Mouse (Mus musculus): ENCODE results near the gene Rbfox2. TPM values are rescaled to one million over a fixed set of nuclear protein-coding genes. Genes with fewer than 3 reads are reported as not detected.
A peak's percentile ranks its signal among the peaks of the same experiment; 100 is the strongest.

Gene Rbfox2
- polyA plus RNA-seq, 1 experiment: 177 TPM

- TF ChIP-seq CTCF (IDR thresholded peaks at IDR 0.05; ENCODE audit: borderline replicate concordance, insufficient read depth, low read depth, low read length) (no peak), POLR2A (IDR thresholded peaks at IDR 0.05; ENCODE audit: borderline replicate concordance, insufficient read depth, low read length) (no peak)
- WGBS: 73% methylated on average over 7 of the region's 7 CpGs
Measured at GRCm38 (mm10) chr15:77348146-77348545, 41.3 kb upstream of the Rbfox2 start.

DNA sequence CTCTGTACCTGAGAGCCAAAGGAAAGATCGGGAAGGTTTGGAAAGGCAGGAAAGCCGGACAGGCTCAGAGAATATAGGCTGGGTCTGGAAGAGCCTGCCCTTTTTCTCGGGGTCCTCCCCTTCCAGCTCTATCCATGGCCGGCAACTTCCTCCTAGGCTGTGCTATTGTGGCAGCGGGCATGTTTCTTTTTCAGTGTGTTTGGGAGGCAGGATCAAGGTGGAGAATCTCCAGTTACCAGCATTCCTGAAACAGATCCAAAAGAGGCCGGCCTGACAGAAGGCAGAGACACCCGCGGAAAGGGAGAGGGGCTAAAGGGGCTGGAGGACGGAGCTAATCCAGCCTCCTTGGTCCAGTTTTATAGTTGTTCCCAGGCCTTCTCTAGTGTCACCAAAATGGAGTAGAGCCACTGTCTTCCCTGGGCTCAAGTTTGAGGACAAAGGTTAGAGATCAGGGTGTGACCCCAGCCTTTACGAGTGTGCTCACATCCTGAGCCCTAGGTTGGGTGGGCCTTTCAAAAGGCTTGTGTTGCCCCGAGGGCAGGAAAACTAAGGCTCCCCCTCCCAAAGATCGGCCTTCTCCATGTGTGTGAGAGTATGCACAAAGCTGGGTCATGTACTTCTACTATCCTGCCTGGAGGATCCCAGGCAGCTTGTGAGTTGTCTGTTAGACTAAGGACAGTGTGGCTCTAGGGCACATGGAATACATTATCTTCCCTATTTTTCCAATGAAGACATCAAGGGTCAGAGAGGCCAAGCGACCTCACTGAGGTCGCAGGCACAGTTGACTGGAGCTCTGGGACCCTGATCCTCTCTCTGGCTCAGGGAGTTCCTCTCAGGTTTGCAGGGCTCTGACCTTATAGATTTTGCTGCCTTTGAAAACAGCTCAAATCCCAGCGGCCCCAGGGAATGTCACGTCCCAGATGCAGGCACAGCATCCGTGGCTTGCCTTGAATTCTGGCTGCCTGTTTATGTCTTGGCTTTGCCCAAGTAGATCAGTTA lies 37.6 kb upstream of the Rbfox2 start:
- no peak for DNase-seq
- Histone ChIP-seq H3K27ac (ENCODE audit: insufficient read depth, low read length) (no peak overlapping the region), H3K4me3 (replicated peaks; ENCODE audit: insufficient read depth, low read depth, low read length) (no peak overlapping the region)

More at GRCm38 (mm10) chr15:77348146-77348545, 41.3 kb upstream of the Rbfox2 start:
- Histone ChIP-seq H3K27me3 (ENCODE audit: control insufficient read depth, insufficient read depth, low read length) (no peaks in the 10 kb centered on the region), H3K27ac (ENCODE audit: insufficient read depth, low read length) (no peak overlapping the region), H3K4me1 (ENCODE audit: control insufficient read depth, insufficient read depth, low read length) (peaks cover 7% of the 10 kb centered on the region), H3K4me3 (replicated peaks; ENCODE audit: insufficient read depth, low read depth, low read length) (no peak overlapping the region)
- DNase-seq: no peak

GRCm38 (mm10) chr15:77343527-77344091 lies 36.8 kb upstream of the Rbfox2 start:
- 14% methylated on average over 13 of the region's 13 CpGs for WGBS
- Histone ChIP-seq H3K27me3 (ENCODE audit: control insufficient read depth, insufficient read depth, low read length) (no peaks in the 10 kb centered on the region), H3K4me1 (ENCODE audit: control insufficient read depth, insufficient read depth, low read length) (peaks cover 11% of the 10 kb centered on the region), H3K4me3 (replicated peaks; ENCODE audit: insufficient read depth, low read depth, low read length) (peak overlapping the region; percentile 57), H3K27ac (ENCODE audit: insufficient read depth, low read length) (no peak overlapping the region)
- DNase-seq: peak; percentile 67 to 77
- TF ChIP-seq CTCF (IDR thresholded peaks at IDR 0.05; ENCODE audit: borderline replicate concordance, insufficient read depth, low read depth, low read length): peak; percentile 71
- no peak for TF ChIP-seq POLR2A (IDR thresholded peaks at IDR 0.05; ENCODE audit: borderline replicate concordance, insufficient read depth, low read length)

More for the DNA sequence above, 37.6 kb upstream of the Rbfox2 start:
- no peaks in the 10 kb centered on the region for H3K27me3 ChIP-seq (ENCODE audit: control insufficient read depth, insufficient read depth, low read length)
- WGBS: 53% methylated on average over 17 of the region's 17 CpGs
- TF ChIP-seq POLR2A (IDR thresholded peaks at IDR 0.05; ENCODE audit: borderline replicate concordance, insufficient read depth, low read length): no peak
- no peak for TF ChIP-seq CTCF (IDR thresholded peaks at IDR 0.05; ENCODE audit: borderline replicate concordance, insufficient read depth, low read depth, low read length)
- H3K4me1 ChIP-seq (ENCODE audit: control insufficient read depth, insufficient read depth, low read length): peaks cover 11% of the 10 kb centered on the region

GRCm38 (mm10) chr15:77342962-77343526 lies 36.2 kb upstream of the Rbfox2 start:
- DNase-seq: no peak
- no peak overlapping the region for H3K27ac ChIP-seq (ENCODE audit: insufficient read depth, low read length)
- H3K4me1 ChIP-seq (ENCODE audit: control insufficient read depth, insufficient read depth, low read length): peaks cover 11% of the 10 kb centered on the region
- H3K4me3 ChIP-seq (replicated peaks; ENCODE audit: insufficient read depth, low read depth, low read length): peak overlapping the region; percentile 57
- H3K27me3 ChIP-seq (ENCODE audit: control insufficient read depth, insufficient read depth, low read length): no peaks in the 10 kb centered on the region
- TF ChIP-seq POLR2A (IDR thresholded peaks at IDR 0.05; ENCODE audit: borderline replicate concordance, insufficient read depth, low read length) (no peak), CTCF (IDR thresholded peaks at IDR 0.05; ENCODE audit: borderline replicate concordance, insufficient read depth, low read depth, low read length) (no peak)
- 26% methylated on average over 18 of the region's 18 CpGs for WGBS

GRCm38 (mm10) chr15:77342005-77342404 lies 35.2 kb upstream of the Rbfox2 start:
- TF ChIP-seq POLR2A (IDR thresholded peaks at IDR 0.05; ENCODE audit: borderline replicate concordance, insufficient read depth, low read length) (no peak), CTCF (IDR thresholded peaks at IDR 0.05; ENCODE audit: borderline replicate concordance, insufficient read depth, low read depth, low read length) (no peak)
- WGBS: 92% methylated on average over 6 of the region's 6 CpGs
- DNase-seq: no peak
- Histone ChIP-seq H3K27ac (ENCODE audit: insufficient read depth, low read length) (no peak overlapping the region), H3K27me3 (ENCODE audit: control insufficient read depth, insufficient read depth, low read length) (no peaks in the 10 kb centered on the region), H3K4me3 (replicated peaks; ENCODE audit: insufficient read depth, low read depth, low read length) (no peak overlapping the region), H3K4me1 (ENCODE audit: control insufficient read depth, insufficient read depth, low read length) (peaks cover 11% of the 10 kb centered on the region)

- Histone ChIP-seq H3K4me1 (ENCODE audit: control insufficient read depth, insufficient read depth, low read length) (peaks cover 11% of the 10 kb centered on the region), H3K27ac (ENCODE audit: insufficient read depth, low read length) (no peak overlapping the region), H3K4me3 (replicated peaks; ENCODE audit: insufficient read depth, low read depth, low read length) (no peak overlapping the region), H3K27me3 (ENCODE audit: control insufficient read depth, insufficient read depth, low read length) (no peaks in the 10 kb centered on the region)
- TF ChIP-seq POLR2A (IDR thresholded peaks at IDR 0.05; ENCODE audit: borderline replicate concordance, insufficient read depth, low read length) (no peak), CTCF (IDR thresholded peaks at IDR 0.05; ENCODE audit: borderline replicate concordance, insufficient read depth, low read depth, low read length) (no peak)
- DNase-seq: no peak
Measured at GRCm38 (mm10) chr15:77340581-77340980, 33.8 kb upstream of the Rbfox2 start.

DNA sequence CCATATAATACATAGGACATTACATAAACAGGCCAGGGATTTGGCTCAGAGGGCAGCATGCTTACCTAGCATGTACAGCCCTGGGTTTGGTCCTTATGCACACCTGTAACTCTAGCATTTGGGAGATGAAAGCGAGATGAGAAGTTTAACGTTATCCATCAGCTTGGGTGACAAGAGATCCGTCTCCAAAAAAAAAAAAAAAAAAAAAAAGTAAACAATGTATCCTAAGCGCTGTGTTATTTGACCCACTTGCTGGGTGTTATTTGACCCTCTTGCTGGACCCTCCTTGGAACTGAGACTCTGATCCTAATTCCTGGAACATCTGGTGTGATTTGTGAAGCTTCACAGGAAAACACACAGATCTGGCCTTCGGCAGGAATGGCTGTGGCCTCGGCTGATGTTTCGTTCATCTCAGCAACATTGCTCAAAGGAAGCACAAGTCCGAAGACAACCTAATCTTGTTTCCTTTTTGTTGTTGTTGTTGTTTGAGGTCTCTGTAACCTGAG lies 32.2 kb upstream of the Rbfox2 start:
- H3K4me3 ChIP-seq (replicated peaks; ENCODE audit: insufficient read depth, low read depth, low read length): no peak overlapping the region
- no peak overlapping the region for H3K27ac ChIP-seq (ENCODE audit: insufficient read depth, low read length)
- no peaks in the 10 kb centered on the region for H3K27me3 ChIP-seq (ENCODE audit: control insufficient read depth, insufficient read depth, low read length)
- TF ChIP-seq POLR2A (IDR thresholded peaks at IDR 0.05; ENCODE audit: borderline replicate concordance, insufficient read depth, low read length): no peak
- TF ChIP-seq CTCF (IDR thresholded peaks at IDR 0.05; ENCODE audit: borderline replicate concordance, insufficient read depth, low read depth, low read length): no peak
- H3K4me1 ChIP-seq (ENCODE audit: control insufficient read depth, insufficient read depth, low read length): peaks cover 11% of the 10 kb centered on the region
- 86% methylated on average over 8 of the region's 8 CpGs for WGBS
- no peak for DNase-seq

All from cerebellum, adult 2 months (tissue).